Mouse (Mus musculus) myocyte (in vitro differentiated cells): Measurements from ENCODE around the gene Cpox. TPM values are rescaled to one million over a fixed set of nuclear protein-coding genes. Genes with fewer than 3 reads are reported as not detected.

Experiments
- H3K27me3 ChIP-seq: one replicate; pipeline ENCODE4 v1.6.1; 2011; ENCODE audit not compliant: control insufficient read depth, insufficient read depth, insufficient read length
- H3K36me3 ChIP-seq: one replicate; pipeline ENCODE4 v1.6.1; 2011; ENCODE audit not compliant: control insufficient read depth, insufficient read depth
- H3K4me2 ChIP-seq: one replicate; pipeline ENCODE4 v1.6.1; 2011; ENCODE audit warnings: low read depth, control low read depth
- H3K4me3 ChIP-seq: one replicate; pipeline ENCODE4 v1.5.1; 2011; ENCODE audit warnings: mild to moderate bottlenecking, control low read depth, moderate library complexity
- H3K79me2 ChIP-seq: one replicate; pipeline ENCODE4 v1.6.1; 2011; ENCODE audit not compliant: control insufficient read depth, insufficient read depth
- H3ac ChIP-seq: one replicate; pipeline ENCODE4 v1.6.1; 2011; ENCODE audit not compliant: control insufficient read depth, insufficient read length
- CEBPB ChIP-seq: IDR thresholded peaks from 2 replicates; pipeline ENCODE4 v1.6.1; 2011; ENCODE audit warnings: mild to moderate bottlenecking, moderate library complexity; ENCODE audit not compliant: poor library complexity, insufficient read depth, severe bottlenecking
- E2F4 ChIP-seq: IDR thresholded peaks from one replicate; pipeline ENCODE4 v1.6.1; 2011; ENCODE audit warnings: mild to moderate bottlenecking, control low read depth, moderate library complexity; ENCODE audit not compliant: insufficient read depth
- MAX ChIP-seq: IDR thresholded peaks from one replicate; pipeline ENCODE4 v1.6.1; 2011; ENCODE audit warnings: low read depth, mild to moderate bottlenecking, control low read depth
- MYOD1 ChIP-seq, 3 experiments: IDR thresholded peaks; one replicate each; pipeline ENCODE4 v1.6.1; 2011; ENCODE audit warnings: control low read depth in 2 of 3, low read depth in 2 of 3, mild to moderate bottlenecking in 2 of 3, moderate library complexity in 1 of 3; ENCODE audit not compliant: insufficient read length in 2 of 3, control insufficient read depth in 1 of 3
- MYOG ChIP-seq, 3 experiments: IDR thresholded peaks; one replicate each; pipeline ENCODE4 v1.6.1; 2011; ENCODE audit warnings: control low read depth in 2 of 3, low read depth in 2 of 3, mild to moderate bottlenecking in 2 of 3; ENCODE audit not compliant: insufficient read length in 2 of 3, control insufficient read depth in 1 of 3, insufficient read depth in 1 of 3
- POLR2A ChIP-seq: IDR thresholded peaks from one replicate; pipeline ENCODE4 v1.6.1; 2011; ENCODE audit warnings: low read depth, mild to moderate bottlenecking, control low read depth, moderate library complexity; ENCODE audit not compliant: insufficient read length
- POLR2AphosphoS2 ChIP-seq: IDR thresholded peaks from one replicate; pipeline ENCODE4 v1.6.1; 2011; ENCODE audit warnings: low read depth, control low read depth; ENCODE audit not compliant: insufficient read length
- REST ChIP-seq: IDR thresholded peaks from one replicate; pipeline ENCODE4 v1.6.1; 2011; ENCODE audit warnings: mild to moderate bottlenecking, control low read depth, moderate library complexity; ENCODE audit not compliant: insufficient read depth, insufficient read length
- SRF ChIP-seq: IDR thresholded peaks from one replicate; pipeline ENCODE4 v1.6.1; 2011; ENCODE audit warnings: low read depth; ENCODE audit not compliant: control insufficient read depth, insufficient read length
- TCF12 ChIP-seq: IDR thresholded peaks from one replicate; pipeline ENCODE4 v1.6.1; 2011; ENCODE audit warnings: mild to moderate bottlenecking, control low read depth; ENCODE audit not compliant: poor library complexity, insufficient read depth, severe bottlenecking
- TCF3 ChIP-seq: IDR thresholded peaks from one replicate; pipeline ENCODE4 v1.6.1; 2011; ENCODE audit warnings: low read depth, control low read depth; ENCODE audit not compliant: insufficient read length
- USF1 ChIP-seq: IDR thresholded peaks from one replicate; pipeline ENCODE4 v1.6.1; 2011; ENCODE audit warnings: low read depth, mild to moderate bottlenecking, control low read depth, moderate library complexity
- polyA plus RNA-seq: library from polyadenylated mRNA; unstranded; fragments of >200 nt; fragmentation: generic; extraction: Trizol; gene quantifications from one replicate; pipeline ENCODE4 v1.2.1, GENCODE M21; 2012; ENCODE audit warnings: missing spikeins

Cpox gene
- polyA plus RNA-seq, 1 experiment, result 20.0 TPM

- Histone ChIP-seq H3K4me2 (no peak overlapping the region), H3K4me3 (no peak overlapping the region), H3K27me3 (no peaks in the 10 kb centered on the region), H3ac (no peak overlapping the region), H3K36me3 (peaks cover 34% of the 10 kb centered on the region), H3K79me2 (no peaks in the 10 kb centered on the region)
- no peak for TF ChIP-seq CEBPB
- no peak for TF ChIP-seq MYOG (IDR thresholded peaks at IDR 0.05; ENCODE audit: control insufficient read depth in 1 of 3, insufficient read depth in 1 of 3, insufficient read length in 2 of 3, low read depth in 2 of 3)
- no peak for TF ChIP-seq USF1
- TF ChIP-seq TCF3, result no peak
- no peak for TF ChIP-seq E2F4
- TF ChIP-seq SRF, result no peak
- TF ChIP-seq POLR2A, result no peak
- no peak for TF ChIP-seq REST
- TF ChIP-seq POLR2AphosphoS2, result no peak
- no peak for TF ChIP-seq TCF12
- no peak for TF ChIP-seq MYOD1 (IDR thresholded peaks at IDR 0.05; ENCODE audit: control insufficient read depth in 1 of 3, insufficient read length in 2 of 3, low read depth in 2 of 3)
Measured at GRCm38 (mm10) chr16:58678660-58679059, 8.6 kb downstream of the Cpox start.

GRCm38 (mm10) chr16:58682046-58682445, 12.0 kb downstream of the Cpox start:
- no peak overlapping the region for H3K4me2 ChIP-seq
- H3K27me3 ChIP-seq, result no peaks in the 10 kb centered on the region
- no peaks in the 10 kb centered on the region for H3K79me2 ChIP-seq
- peaks cover 19% of the 10 kb centered on the region for H3K36me3 ChIP-seq
- no peak overlapping the region for H3ac ChIP-seq
- no peak overlapping the region for H3K4me3 ChIP-seq
- TF ChIP-seq MYOD1 (IDR thresholded peaks at IDR 0.05; ENCODE audit: control insufficient read depth in 1 of 3, insufficient read length in 2 of 3, low read depth in 2 of 3) (no peak), POLR2AphosphoS2 (peak; percentile 23), POLR2A (no peak), E2F4 (no peak)

- H3K4me3 ChIP-seq, result no peak overlapping the region
- H3K27me3 ChIP-seq, result no peaks in the 10 kb centered on the region
- H3ac ChIP-seq, result no peak overlapping the region
- peaks cover 13% of the 10 kb centered on the region for H3K36me3 ChIP-seq
- no peaks in the 10 kb centered on the region for H3K79me2 ChIP-seq
- TF ChIP-seq E2F4, result no peak
- TF ChIP-seq TCF3, result no peak
- no peak for TF ChIP-seq POLR2A
- no peak for TF ChIP-seq POLR2AphosphoS2
- no peak for TF ChIP-seq MYOD1 (IDR thresholded peaks at IDR 0.05; ENCODE audit: control insufficient read depth in 1 of 3, insufficient read length in 2 of 3, low read depth in 2 of 3)
- TF ChIP-seq USF1, result no peak
- no peak for TF ChIP-seq MAX
- no peak for TF ChIP-seq SRF
- TF ChIP-seq REST, result no peak
- TF ChIP-seq CEBPB, result no peak
- no peak for TF ChIP-seq MYOG (IDR thresholded peaks at IDR 0.05; ENCODE audit: control insufficient read depth in 1 of 3, insufficient read depth in 1 of 3, insufficient read length in 2 of 3, low read depth in 2 of 3)
- TF ChIP-seq TCF12, result no peak
- H3K4me2 ChIP-seq, result no peak overlapping the region
Measured at GRCm38 (mm10) chr16:58682870-58683269, 12.8 kb downstream of the Cpox start.

GRCm38 (mm10) chr16:58683911-58684310, 13.8 kb downstream of the Cpox start:
- peaks cover 5% of the 10 kb centered on the region for H3K36me3 ChIP-seq
- H3ac ChIP-seq, result no peak overlapping the region
- no peak overlapping the region for H3K4me3 ChIP-seq
- no peaks in the 10 kb centered on the region for H3K27me3 ChIP-seq
- no peak overlapping the region for H3K4me2 ChIP-seq
- H3K79me2 ChIP-seq, result no peaks in the 10 kb centered on the region
- TF ChIP-seq MAX (no peak), E2F4 (no peak), TCF12 (no peak), POLR2AphosphoS2 (no peak), TCF3 (no peak), REST (no peak), SRF (no peak), MYOD1 (IDR thresholded peaks at IDR 0.05; ENCODE audit: control insufficient read depth in 1 of 3, insufficient read length in 2 of 3, low read depth in 2 of 3) (no peak), POLR2A (no peak), CEBPB (no peak), USF1 (no peak), MYOG (IDR thresholded peaks at IDR 0.05; ENCODE audit: control insufficient read depth in 1 of 3, insufficient read depth in 1 of 3, insufficient read length in 2 of 3, low read depth in 2 of 3) (no peak)

GRCm38 (mm10) chr16:58684537-58684936, 14.4 kb downstream of the Cpox start:
- Histone ChIP-seq H3K36me3 (peaks cover 5% of the 10 kb centered on the region), H3K27me3 (no peaks in the 10 kb centered on the region), H3K4me2 (no peak overlapping the region), H3K4me3 (no peak overlapping the region), H3ac (no peak overlapping the region), H3K79me2 (no peaks in the 10 kb centered on the region)
- no peak for TF ChIP-seq MAX
- no peak for TF ChIP-seq USF1
- no peak for TF ChIP-seq MYOG (IDR thresholded peaks at IDR 0.05; ENCODE audit: control insufficient read depth in 1 of 3, insufficient read depth in 1 of 3, insufficient read length in 2 of 3, low read depth in 2 of 3)
- no peak for TF ChIP-seq TCF3
- no peak for TF ChIP-seq REST
- TF ChIP-seq SRF, result no peak
- TF ChIP-seq MYOD1 (IDR thresholded peaks at IDR 0.05; ENCODE audit: control insufficient read depth in 1 of 3, insufficient read length in 2 of 3, low read depth in 2 of 3), result no peak
- TF ChIP-seq TCF12, result no peak
- TF ChIP-seq POLR2A, result no peak
- no peak for TF ChIP-seq E2F4
- TF ChIP-seq POLR2AphosphoS2, result no peak
- no peak for TF ChIP-seq CEBPB
